Comparison of ENCODE assay signal across 10 mouse cellular contexts in genomic region chr11:75511213-75511612, GRCm38 (mm10). TPM values are rescaled to one million over a fixed set of nuclear protein-coding genes. Genes with fewer than 3 reads are reported as not detected.
A peak's percentile ranks its signal among the peaks of the same experiment; 100 is the strongest.
DNase-seq lines count a peak whose midpoint lies in the region; ATAC-seq and TF ChIP-seq lines count a peak whose summit lies in the region.
"Had no signal": no experiment of that assay in that cellular context is flagged by ENCODE, and none has a peak within 500 bp of the region (broad histone marks: within the 10 kb centered on the region; RNA-seq: fewer than 3 reads in every experiment).

No protein-coding gene starts in this region.

- no peak for ATAC-seq in lung, embryonic 14.5 days (ENCODE audit: insufficient read depth)
- ATAC-seq in megakaryocyte-erythroid progenitor cell, adult 5-6 weeks (replicated peaks; ENCODE audit: low FRiP score, low TSS enrichment, poor library complexity, severe bottlenecking), result no peak
- no peak for ATAC-seq in activated CD4-positive, CD25-positive, alpha-beta regulatory T cell, adult 4 months

- TF ChIP-seq CTCF in lung, embryonic 14.5 days (IDR thresholded peaks at IDR 0.05; ENCODE audit: low read depth), result no peak

- peak overlapping the region; percentile 96 for H3K27ac ChIP-seq in brown adipose tissue, adult 24 weeks (replicated peaks; ENCODE audit: low read depth, low read length)
- no peak overlapping the region for H3K27ac ChIP-seq in lung, embryonic 14.5 days (ENCODE audit: low read depth)

- intact Hi-C loops in left cerebral cortex, postnatal 14 days (cut with DNase I), result loop anchor here (10.0 kb wide), 1 partner anchor 106 kb away; no protein-coding TSS in a partner anchor
- intact Hi-C loops in left cerebral cortex, postnatal 25 days (cut with DNase I), result loop anchor here (5.0 to 10.0 kb wide), 2 partner anchors 106 to 334 kb away; partner anchors contain the start of gene Ovca2
- intact Hi-C loops in gastrocnemius, postnatal 14 days (cut with DNase I; ENCODE audit: low total_unique reads), result no loop called here

- peak; percentile 41 to 45 for DNase-seq in left cerebral cortex, postnatal 14 days (ENCODE audit: low spot score in 2 of 2)
- no peak for DNase-seq in left cerebral cortex, postnatal 25 days (ENCODE audit: low spot score in 2 of 2)
- DNase-seq in gastrocnemius, postnatal 14 days, result peak; percentile 72
- DNase-seq in lung, embryonic 14.5 days, result peak; percentile 30
- no peak for DNase-seq in embryo, embryonic 11 days

- no peaks in the 10 kb centered on the region for H3K9me3 ChIP-seq in lung, embryonic 14.5 days (ENCODE audit: low read depth, low read length)

- H3K36me3 ChIP-seq in lung, embryonic 14.5 days (ENCODE audit: insufficient read depth), result peaks cover 35% of the 10 kb centered on the region

- no peaks in the 10 kb centered on the region for H3K27me3 ChIP-seq in lung, embryonic 14.5 days (ENCODE audit: insufficient read depth, low read length)
- H3K27me3 ChIP-seq: Patski had no signal

- 72% methylated on average over 6 of the region's 6 CpGs for WGBS in lung, embryonic 14.5 days

- peak overlapping the region; percentile 10 for H3K4me3 ChIP-seq in brown adipose tissue, adult 24 weeks (ENCODE audit: insufficient read depth, low read depth, low read length)
- no peak overlapping the region for H3K4me3 ChIP-seq in lung, embryonic 14.5 days (ENCODE audit: low read depth, low read length)

- peaks cover 16% of the 10 kb centered on the region for H3K4me1 ChIP-seq in brown adipose tissue, adult 24 weeks (ENCODE audit: control insufficient read depth, insufficient read depth, insufficient read length, low read length)
- peaks cover 8% of the 10 kb centered on the region for H3K4me1 ChIP-seq in lung, embryonic 14.5 days (ENCODE audit: insufficient read depth)

- no peak overlapping the region for H3K9ac ChIP-seq in lung, embryonic 14.5 days

- H3K4me2 ChIP-seq in lung, embryonic 14.5 days, result no peak overlapping the region

RNA-seq across cellular contexts. Expression of gene Rilp, which starts 1.3 kb away (rescaled TPM):
- 1 to 10 TPM; 2.0 to 2.5 TPM for total RNA-seq in left cerebral cortex, postnatal 14 days (2021)
- total RNA-seq in left cerebral cortex, postnatal 25 days (2021), result 1 to 10 TPM; 2.0 to 2.7 TPM
- 42.3 and 47.1 TPM in 2 replicates for polyA plus RNA-seq in brown adipose tissue, adult 24 weeks (2012; ENCODE audit: insufficient read depth, insufficient read length, missing spikeins)
- 10 to 100 TPM; 40.5 to 41.3 TPM for total RNA-seq in gastrocnemius, postnatal 14 days (2021)
- polyA plus RNA-seq in lung, embryonic 14.5 days (2014; fragmentation: Nextera tagmentation; extraction: Ambion mirVana), result 0.43 and 0.58 TPM in 2 replicates
- total RNA-seq in megakaryocyte-erythroid progenitor cell, adult 5-6 weeks (2014; fragmentation: Nextera tagmentation), result 1.5 TPM in 1 of 2 replicates, not detected in the other
- total RNA-seq in megakaryocyte-erythroid progenitor cell, adult 5-6 weeks (2017), result 0.72 TPM in 1 of 2 replicates, not detected in the other
- polyA plus RNA-seq in activated CD4-positive, CD25-positive, alpha-beta regulatory T cell, adult 4 months (2017; shearing (Covaris generic)), result not detected
- total RNA-seq: neutrophil, adult 5-6 weeks had no signal

RNA-seq across cellular contexts. Expression of gene Scarf1, which starts 2.1 kb away (rescaled TPM):
- total RNA-seq in left cerebral cortex, postnatal 14 days (2021), result 1 to 10 TPM; 3.0 to 3.3 TPM
- total RNA-seq in left cerebral cortex, postnatal 25 days (2021), result 1 to 10 TPM; 1.7 to 2.1 TPM
- 3.4 and 5.3 TPM in 2 replicates for polyA plus RNA-seq in brown adipose tissue, adult 24 weeks (2012; ENCODE audit: insufficient read depth, insufficient read length, missing spikeins)
- 1 to 10 TPM; 7.1 to 7.2 TPM for total RNA-seq in gastrocnemius, postnatal 14 days (2021)
- 11.6 and 15.2 TPM in 2 replicates for polyA plus RNA-seq in lung, embryonic 14.5 days (2014; fragmentation: Nextera tagmentation; extraction: Ambion mirVana)
- total RNA-seq in megakaryocyte-erythroid progenitor cell, adult 5-6 weeks (2014; fragmentation: Nextera tagmentation), result 1.0 TPM in 1 of 2 replicates, not detected in the other
- total RNA-seq in megakaryocyte-erythroid progenitor cell, adult 5-6 weeks (2017), result 0.65 TPM in 1 of 2 replicates, not detected in the other
- under 1 TPM; 0.42 to 0.47 TPM for polyA plus RNA-seq in activated CD4-positive, CD25-positive, alpha-beta regulatory T cell, adult 4 months (2017; shearing (Covaris generic))
- total RNA-seq: neutrophil, adult 5-6 weeks had no signal

RNA-seq across cellular contexts. Expression of gene Slc43a2, which starts 20.3 kb away (rescaled TPM):
- 10 to 100 TPM; 53.0 to 61.5 TPM for total RNA-seq in left cerebral cortex, postnatal 14 days (2021)
- total RNA-seq in left cerebral cortex, postnatal 25 days (2021), result 10 to 100 TPM; 50.3 to 59.4 TPM
- 13.4 and 14.5 TPM in 2 replicates for polyA plus RNA-seq in brown adipose tissue, adult 24 weeks (2012; ENCODE audit: insufficient read depth, insufficient read length, missing spikeins)
- 10 to 100 TPM; 25.3 to 30.8 TPM for total RNA-seq in gastrocnemius, postnatal 14 days (2021)
- 4.0 and 6.4 TPM in 2 replicates for polyA plus RNA-seq in lung, embryonic 14.5 days (2014; fragmentation: Nextera tagmentation; extraction: Ambion mirVana)
- 1.2 and 2.2 TPM in 2 replicates for total RNA-seq in megakaryocyte-erythroid progenitor cell, adult 5-6 weeks (2014; fragmentation: Nextera tagmentation)
- total RNA-seq in megakaryocyte-erythroid progenitor cell, adult 5-6 weeks (2017), result 1.9 and 2.9 TPM in 2 replicates
- polyA plus RNA-seq in activated CD4-positive, CD25-positive, alpha-beta regulatory T cell, adult 4 months (2017; shearing (Covaris generic)), result 10 to 100 TPM; 18.3 to 18.7 TPM

RNA-seq across cellular contexts. Expression of gene Prpf8, which starts 24.6 kb away (rescaled TPM):
- total RNA-seq in left cerebral cortex, postnatal 14 days (2021), result 100 to 1,000 TPM; 115 to 116 TPM
- 100 to 1,000 TPM; 120 to 127 TPM for total RNA-seq in left cerebral cortex, postnatal 25 days (2021)
- 57.2 and 61.0 TPM in 2 replicates for polyA plus RNA-seq in brown adipose tissue, adult 24 weeks (2012; ENCODE audit: insufficient read depth, insufficient read length, missing spikeins)
- total RNA-seq in gastrocnemius, postnatal 14 days (2021), result 10 to 100 TPM; 64.9 to 68.5 TPM
- 96.9 and 104 TPM in 2 replicates for polyA plus RNA-seq in lung, embryonic 14.5 days (2014; fragmentation: Nextera tagmentation; extraction: Ambion mirVana)
- total RNA-seq in megakaryocyte-erythroid progenitor cell, adult 5-6 weeks (2014; fragmentation: Nextera tagmentation), result 160 and 198 TPM in 2 replicates
- 118 and 144 TPM in 2 replicates for total RNA-seq in megakaryocyte-erythroid progenitor cell, adult 5-6 weeks (2017)
- polyA plus RNA-seq in activated CD4-positive, CD25-positive, alpha-beta regulatory T cell, adult 4 months (2017; shearing (Covaris generic)), result 10 to 100 TPM; 33.9 to 38.7 TPM

RNA-seq across cellular contexts. Expression of gene Tlcd2, which starts 49.7 kb away (rescaled TPM):
- under 1 TPM; 0.33 to 0.95 TPM for total RNA-seq in left cerebral cortex, postnatal 14 days (2021)
- under 1 TPM; 0.69 to 0.80 TPM for total RNA-seq in left cerebral cortex, postnatal 25 days (2021)
- 13.5 and 20.2 TPM in 2 replicates for polyA plus RNA-seq in brown adipose tissue, adult 24 weeks (2012; ENCODE audit: insufficient read depth, insufficient read length, missing spikeins)
- total RNA-seq in gastrocnemius, postnatal 14 days (2021), result 10 to 100 TPM; 17.3 to 23.0 TPM
- polyA plus RNA-seq in lung, embryonic 14.5 days (2014; fragmentation: Nextera tagmentation; extraction: Ambion mirVana), result 18.0 and 24.2 TPM in 2 replicates
- 13.8 and 19.9 TPM in 2 replicates for total RNA-seq in megakaryocyte-erythroid progenitor cell, adult 5-6 weeks (2014; fragmentation: Nextera tagmentation)
- total RNA-seq in megakaryocyte-erythroid progenitor cell, adult 5-6 weeks (2017), result 9.5 and 14.7 TPM in 2 replicates
- polyA plus RNA-seq in activated CD4-positive, CD25-positive, alpha-beta regulatory T cell, adult 4 months (2017; shearing (Covaris generic)), result 10 to 100 TPM in 1 of 2 experiments, 1 to 10 TPM in 1; 5.6 to 16.0 TPM

Comparison
In these comparisons a context has a peak if more than half of its experiments do, and no peak if none do; other contexts are left out.
1. DNase-seq: peak in left cerebral cortex, postnatal 14 days (2 of 2), gastrocnemius, postnatal 14 days (single experiment) and lung, embryonic 14.5 days (single experiment); none in left cerebral cortex, postnatal 25 days (0 of 2) and embryo, embryonic 11 days (single experiment).
2. RNA of gene Rilp, which starts 1.3 kb away (total RNA-seq): 40.5 to 41.3 TPM in gastrocnemius, postnatal 14 days; 2.0 to 2.7 TPM in left cerebral cortex, postnatal 25 days, 2.0 to 2.5 TPM in left cerebral cortex, postnatal 14 days and 0.72 to 1.5 TPM in megakaryocyte-erythroid progenitor cell, adult 5-6 weeks; every median in the first group is over 10 times any median in the second.
3. RNA of gene Slc43a2, which starts 20.3 kb away (total RNA-seq): 53.0 to 61.5 TPM in left cerebral cortex, postnatal 14 days, 50.3 to 59.4 TPM in left cerebral cortex, postnatal 25 days and 25.3 to 30.8 TPM in gastrocnemius, postnatal 14 days; 1.2 to 2.9 TPM in megakaryocyte-erythroid progenitor cell, adult 5-6 weeks; every median in the first group is over 4 times any median in the second.